ENCODE assay signal across 8 mouse cellular contexts in genomic region chr4:57845031-57845431, GRCm38 (mm10).
DNase-seq lines count a peak whose midpoint lies in the region; ATAC-seq lines count a peak whose summit lies in the region.

No protein-coding gene starts in this region.

- no peaks in the 10 kb centered on the region for H3K27me3 ChIP-seq in hindbrain, embryonic 16.5 days (replicated peaks; ENCODE audit: control insufficient read depth, insufficient read depth, low read length)
- H3K27me3 ChIP-seq in liver, embryonic 11.5 days (replicated peaks; ENCODE audit: control insufficient read depth, insufficient read depth, low read length): no peaks in the 10 kb centered on the region
- H3K27me3 ChIP-seq in neural tube, embryonic 13.5 days: no peaks in the 10 kb centered on the region

- ATAC-seq in hindbrain, embryonic 16.5 days: peak; percentile 80
- ATAC-seq in liver, embryonic 11.5 days (replicated peaks; ENCODE audit: low FRiP score): no peak
- peak; percentile 79 for ATAC-seq in neural tube, embryonic 13.5 days (ENCODE audit: low read depth)

- peak overlapping the region; percentile 72 for H3K4me3 ChIP-seq in brown adipose tissue, adult 24 weeks (ENCODE audit: insufficient read depth, low read depth, low read length)
- H3K4me3 ChIP-seq in hindbrain, embryonic 16.5 days (ENCODE audit: low read length): peak overlapping the region; percentile 19
- peak overlapping the region; percentile 16 for H3K4me3 ChIP-seq in liver, embryonic 11.5 days (ENCODE audit: low read depth, low read length)
- peak overlapping the region; percentile 29 for H3K4me3 ChIP-seq in neural tube, embryonic 13.5 days

- peak; percentile 4 for DNase-seq in cerebellum, adult 11-12 months
- DNase-seq in cerebellum, adult 9-10 months: no peak
- peak; percentile 71 to 75 for DNase-seq in gastrocnemius, adult 8-10 months (ENCODE audit: low spot score in 2 of 2)
- DNase-seq in liver, embryonic 11.5 days (ENCODE audit: low spot score): peak; percentile 45
- peak; percentile 68 to 75 for DNase-seq in urinary bladder, postnatal 4 days (ENCODE audit: low spot score in 2 of 2)

- H3K4me1 ChIP-seq in brown adipose tissue, adult 24 weeks (ENCODE audit: control insufficient read depth, insufficient read depth, insufficient read length, low read length): peaks cover 33% of the 10 kb centered on the region
- peaks cover 2% of the 10 kb centered on the region; the same call in 1 of the 2 replicates for H3K4me1 ChIP-seq in hindbrain, embryonic 16.5 days (ENCODE audit: control insufficient read depth, insufficient read depth, low read depth, low read length)
- H3K4me1 ChIP-seq in liver, embryonic 11.5 days (replicated peaks; ENCODE audit: control insufficient read depth, insufficient read depth, low read length): peaks cover 9% of the 10 kb centered on the region
- H3K4me1 ChIP-seq in neural tube, embryonic 13.5 days (replicated peaks): peaks cover 46% of the 10 kb centered on the region

- peak overlapping the region; percentile 99 for H3K27ac ChIP-seq in brown adipose tissue, adult 24 weeks (replicated peaks; ENCODE audit: low read depth, low read length)
- H3K27ac ChIP-seq in hindbrain, embryonic 16.5 days (ENCODE audit: low read depth, low read length): peak overlapping the region; percentile 42
- 0 out of 2 replicates have a peak overlapping the region, but pooled peaks have one; percentile 1 for H3K27ac ChIP-seq in liver, embryonic 11.5 days (ENCODE audit: low read depth, low read length)
- H3K27ac ChIP-seq in neural tube, embryonic 13.5 days (replicated peaks): peak overlapping the region; percentile 78

- H3K36me3 ChIP-seq in hindbrain, embryonic 16.5 days (ENCODE audit: control insufficient read depth, insufficient read depth, low read length): no peaks in the 10 kb centered on the region
- H3K36me3 ChIP-seq in liver, embryonic 11.5 days (ENCODE audit: control insufficient read depth, insufficient read depth, low read length): no peaks in the 10 kb centered on the region
- 0 out of 2 replicates have a peak, but pooled peaks cover 2% of the 10 kb centered on the region for H3K36me3 ChIP-seq in neural tube, embryonic 13.5 days

- no peaks in the 10 kb centered on the region for H3K9me3 ChIP-seq in hindbrain, embryonic 16.5 days (ENCODE audit: control insufficient read depth, low read length)
- H3K9me3 ChIP-seq in liver, embryonic 11.5 days (ENCODE audit: control insufficient read depth, low read length): no peaks in the 10 kb centered on the region
- no peaks in the 10 kb centered on the region for H3K9me3 ChIP-seq in neural tube, embryonic 13.5 days

- WGBS in hindbrain, embryonic 16.5 days: 1% methylated on average over 10 of the region's 10 CpGs
- WGBS in liver, embryonic 11.5 days: 17% methylated on average over 10 of the region's 10 CpGs
- 2% methylated on average over 10 of the region's 10 CpGs for WGBS in neural tube, embryonic 13.5 days

- H3K9ac ChIP-seq in hindbrain, embryonic 16.5 days (ENCODE audit: low read depth, low read length): peak overlapping the region; percentile 20; the same call in 1 of the 2 replicates
- H3K9ac ChIP-seq in liver, embryonic 11.5 days (ENCODE audit: low read depth, low read length): no peak overlapping the region
- H3K9ac ChIP-seq in neural tube, embryonic 13.5 days: peak overlapping the region; percentile 63

- H3K4me2 ChIP-seq in hindbrain, embryonic 16.5 days (ENCODE audit: low read length): peak overlapping the region; percentile 31
- peak overlapping the region; percentile 36 for H3K4me2 ChIP-seq in liver, embryonic 11.5 days
- peak overlapping the region; percentile 49 for H3K4me2 ChIP-seq in neural tube, embryonic 13.5 days

Comparison
In these comparisons a context has a peak if more than half of its experiments do, and no peak if none do; other contexts are left out.
1. H3K27ac ChIP-seq: peak in every context shown above with its lines; median percentile 99 in brown adipose tissue, adult 24 weeks; 78 in neural tube, embryonic 13.5 days; 42 in hindbrain, embryonic 16.5 days; 1 in liver, embryonic 11.5 days.
2. H3K4me3 ChIP-seq: peak in every context shown above with its lines; median percentile 72 in brown adipose tissue, adult 24 weeks; 29 in neural tube, embryonic 13.5 days; 19 in hindbrain, embryonic 16.5 days; 16 in liver, embryonic 11.5 days.